Mouse (Mus musculus): Measurements from ENCODE around the gene Smndc1.

DNA sequence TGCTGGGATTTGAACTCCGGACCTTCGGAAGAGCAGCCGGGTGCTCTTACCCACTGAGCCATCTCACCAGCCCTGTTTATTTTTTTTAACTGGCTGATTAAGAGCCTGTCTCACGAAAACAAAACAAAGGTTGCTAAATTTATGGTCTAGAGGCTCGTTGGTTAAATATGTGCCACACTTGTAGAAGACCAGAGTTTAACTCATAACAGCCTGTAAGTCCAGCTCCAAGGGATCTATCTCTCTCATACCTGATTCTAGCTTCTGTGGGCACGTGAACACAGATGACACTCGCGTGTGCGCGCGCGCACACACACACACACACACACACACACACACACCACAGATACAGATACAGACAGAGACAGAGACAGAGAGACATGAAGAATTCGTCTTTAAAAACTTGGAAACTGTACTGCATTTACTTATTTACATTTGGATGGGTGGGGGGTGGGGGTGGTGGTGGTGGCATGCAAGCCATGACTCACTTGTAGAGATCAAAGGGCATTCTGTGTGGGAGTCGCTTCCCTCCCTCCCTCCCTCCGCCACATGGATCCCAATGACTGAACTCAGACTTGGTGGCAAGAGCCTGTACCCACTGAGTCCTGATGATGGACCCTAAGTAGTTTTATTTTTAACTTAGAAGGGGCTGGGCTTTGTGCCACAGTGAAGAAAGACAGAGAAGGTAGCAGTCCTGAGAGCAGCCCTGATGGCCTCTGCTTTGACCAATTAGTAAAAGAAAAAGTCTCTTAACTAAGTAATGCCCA is 23.4 kb upstream of the Smndc1 start:
- TF ChIP-seq TAL1 (IDR thresholded peaks at IDR 0.05; ENCODE audit: low read length) (no peak), GATA1 (IDR thresholded peaks at IDR 0.05; ENCODE audit: low read length) (no peak)

Measured in erythroblast, embryonic 14.5 days (primary cell).